In genomic region chr2:44922500-44922899, GRCm38 (mm10) we compare ENCODE assay signal across 16 mouse cellular contexts.
"Had no signal": no experiment of that assay in that cellular context is flagged by ENCODE, and none has a peak within 500 bp of the region (broad histone marks: within the 10 kb centered on the region; RNA-seq: fewer than 3 reads in every experiment).

No protein-coding gene starts in this region.

- H3K36me3 ChIP-seq: kidney, embryonic 15.5 days; liver, embryonic 13.5 days; neural tube, embryonic 13.5 days had no signal

- DNase-seq: kidney, adult 8-10 months; kidney, postnatal 10 days; kidney, postnatal 36 days; layer of hippocampus, postnatal 36 days; liver, embryonic 13.5 days; lung, embryonic 14.5 days; midbrain, embryonic 14.5 days; retina, postnatal 1 day; thymus, adult 18-20 months; thymus, postnatal 36 days had no signal

- H3K4me2 ChIP-seq: kidney, embryonic 15.5 days; liver, embryonic 13.5 days; lung, embryonic 14.5 days; midbrain, embryonic 11.5 days; neural tube, embryonic 13.5 days had no signal

- ATAC-seq: lung, postnatal 0 days had no signal

- H3K27me3 ChIP-seq: kidney, embryonic 15.5 days; liver, embryonic 13.5 days; neural tube, embryonic 13.5 days had no signal

- H3K9ac ChIP-seq: kidney, embryonic 15.5 days; liver, embryonic 13.5 days; lung, embryonic 14.5 days; neural tube, embryonic 13.5 days had no signal

- H3K27ac ChIP-seq: kidney, embryonic 15.5 days; left cerebral cortex, adult 2 months; liver, embryonic 13.5 days; macrophage; neural tube, embryonic 13.5 days had no signal

- H3K4me3 ChIP-seq: kidney, embryonic 15.5 days; liver, embryonic 13.5 days; neural tube, embryonic 13.5 days had no signal

- H3K9me3 ChIP-seq: kidney, embryonic 15.5 days; liver, embryonic 13.5 days; neural tube, embryonic 13.5 days had no signal
